Comparison of ENCODE assay signal across 18 mouse cellular contexts in genomic region chr5:150290494-150291199, GRCm38 (mm10).
DNase-seq lines count a peak whose midpoint lies in the region; ATAC-seq and TF ChIP-seq lines count a peak whose summit lies in the region.
"Had no signal": no experiment of that assay in that cellular context is flagged by ENCODE, and none has a peak within 500 bp of the region (broad histone marks: within the 10 kb centered on the region; RNA-seq: fewer than 3 reads in every experiment).

No protein-coding gene starts in this region.

- H3K4me3 ChIP-seq in heart, postnatal 0 days (ENCODE audit: low read depth, low read length): no peak overlapping the region
- H3K4me3 ChIP-seq in heart, adult 2 months: no peak overlapping the region
- no peak overlapping the region for H3K4me3 ChIP-seq in limb, embryonic 15.5 days
- H3K4me3 ChIP-seq: embryonic facial prominence, embryonic 15.5 days; forebrain, embryonic 15.5 days; heart, embryonic 15.5 days; midbrain, embryonic 10.5 days had no signal

- no peaks in the 10 kb centered on the region for H3K27me3 ChIP-seq in heart, postnatal 0 days (ENCODE audit: control insufficient read depth, insufficient read depth, low read length)
- no peaks in the 10 kb centered on the region for H3K27me3 ChIP-seq in heart, adult 2 months (ENCODE audit: control insufficient read depth, insufficient read depth, low read length)
- no peaks in the 10 kb centered on the region for H3K27me3 ChIP-seq in limb, embryonic 15.5 days
- H3K27me3 ChIP-seq: embryonic facial prominence, embryonic 15.5 days; forebrain, embryonic 15.5 days; heart, embryonic 15.5 days had no signal

- WGBS in heart, postnatal 0 days: 82% methylated on average over 4 of the region's 4 CpGs
- 85% methylated on average over 4 of the region's 4 CpGs for WGBS in heart, adult 2 months
- WGBS in limb, embryonic 15.5 days: 74% methylated on average over 4 of the region's 4 CpGs

- H3K27ac ChIP-seq in heart, postnatal 0 days (ENCODE audit: low read depth): peak overlapping the region; percentile 20; the same call in 1 of the 2 replicates
- no peak overlapping the region for H3K27ac ChIP-seq in heart, adult 2 months
- no peak overlapping the region for H3K27ac ChIP-seq in limb, embryonic 15.5 days
- H3K27ac ChIP-seq: embryonic facial prominence, embryonic 15.5 days; forebrain, embryonic 15.5 days; heart, embryonic 15.5 days; midbrain, embryonic 10.5 days had no signal

- TF ChIP-seq EP300 in heart, postnatal 0 days (IDR thresholded peaks at IDR 0.05; ENCODE audit: low read depth): no peak
- TF ChIP-seq EP300 in heart, adult 2 months (IDR thresholded peaks at IDR 0.05; ENCODE audit: insufficient read depth, low read depth, low read length): no peak

- no peaks in the 10 kb centered on the region; the same call in 1 of the 2 replicates for H3K79me2 ChIP-seq in heart, adult 2 months (replicated peaks; ENCODE audit: control insufficient read depth, insufficient read depth, low read length)

- TF ChIP-seq POLR2A in heart, adult 2 months (IDR thresholded peaks at IDR 0.05; ENCODE audit: insufficient read depth, low read depth, low read length): no peak

- 0 out of 2 replicates have a peak, but pooled peaks have one; percentile 10 for ATAC-seq in cerebellum, adult (ENCODE audit: insufficient number of reproducible peaks, low FRiP score, low TSS enrichment)
- ATAC-seq in heart, postnatal 0 days (ENCODE audit: insufficient read depth, low read depth): no peak
- 0 out of 2 replicates have a peak, but pooled peaks have one; percentile 21 for ATAC-seq in limb, embryonic 15.5 days (ENCODE audit: insufficient number of reproducible peaks, low FRiP score, low TSS enrichment, low read depth)
- ATAC-seq: forebrain, embryonic 15.5 days had no signal

- H3K36me3 ChIP-seq in heart, postnatal 0 days (replicated peaks; ENCODE audit: control insufficient read depth, insufficient read depth, low read length): no peaks in the 10 kb centered on the region
- peaks cover 5% of the 10 kb centered on the region; the same call in 1 of the 2 replicates for H3K36me3 ChIP-seq in heart, adult 2 months (ENCODE audit: control insufficient read depth, insufficient read depth, low read length)
- H3K36me3 ChIP-seq in limb, embryonic 15.5 days: no peaks in the 10 kb centered on the region
- H3K36me3 ChIP-seq: embryonic facial prominence, embryonic 15.5 days; forebrain, embryonic 15.5 days; heart, embryonic 15.5 days; midbrain, embryonic 10.5 days had no signal

- TF ChIP-seq CTCF in heart, postnatal 0 days (IDR thresholded peaks at IDR 0.05; ENCODE audit: low read depth): no peak
- TF ChIP-seq CTCF in heart, adult 2 months (IDR thresholded peaks at IDR 0.05): no peak

- H3K4me2 ChIP-seq in heart, postnatal 0 days (ENCODE audit: low read depth, low read length): no peak overlapping the region
- H3K4me2 ChIP-seq in limb, embryonic 15.5 days: no peak overlapping the region
- H3K4me2 ChIP-seq: embryonic facial prominence, embryonic 15.5 days; forebrain, embryonic 15.5 days; heart, embryonic 15.5 days; liver, embryonic 11.5 days had no signal

- peaks cover 26% of the 10 kb centered on the region for H3K4me1 ChIP-seq in heart, postnatal 0 days (ENCODE audit: control insufficient read depth, insufficient read depth)
- H3K4me1 ChIP-seq in heart, adult 2 months (ENCODE audit: control insufficient read depth, insufficient read depth, low read length): peaks cover 4% of the 10 kb centered on the region
- H3K4me1 ChIP-seq in limb, embryonic 15.5 days: peaks cover 8% of the 10 kb centered on the region
- H3K4me1 ChIP-seq: embryonic facial prominence, embryonic 15.5 days; forebrain, embryonic 15.5 days had no signal

- H3K9ac ChIP-seq in heart, postnatal 0 days (replicated peaks; ENCODE audit: low read depth, low read length): no peak overlapping the region
- H3K9ac ChIP-seq in heart, adult 2 months (ENCODE audit: low read depth, low read length): no peak overlapping the region
- no peak overlapping the region for H3K9ac ChIP-seq in limb, embryonic 15.5 days
- H3K9ac ChIP-seq: embryonic facial prominence, embryonic 15.5 days; forebrain, embryonic 15.5 days; heart, embryonic 15.5 days had no signal

- intact Hi-C loops in heart, adult 2 months (cut with DNase I): loop anchor here (5.0 kb wide), 1 partner anchor 58 kb away; no protein-coding TSS in a partner anchor

- H3K9me3 ChIP-seq in heart, postnatal 0 days (replicated peaks; ENCODE audit: control insufficient read depth, low read length): no peaks in the 10 kb centered on the region
- H3K9me3 ChIP-seq in limb, embryonic 15.5 days: no peaks in the 10 kb centered on the region
- H3K9me3 ChIP-seq: embryonic facial prominence, embryonic 15.5 days; forebrain, embryonic 15.5 days; heart, embryonic 15.5 days; midbrain, embryonic 10.5 days had no signal

- no peak for DNase-seq in cerebellum, adult 9-10 months
- DNase-seq in heart, postnatal 0 days (ENCODE audit: low spot score): no peak
- no peak for DNase-seq in heart, adult 2 months
- peak; percentile 24 for DNase-seq in retina, postnatal 1 day
- no peak for DNase-seq in retina, embryonic 14.5 days (ENCODE audit: low spot score)
- DNase-seq in thymus, postnatal 10 days (ENCODE audit: low spot score in 2 of 2): no peak
- DNase-seq: adrenal gland, adult 8-10 months; cerebellum, adult 18-20 months; kidney, postnatal 14 days; lung, adult 2 months; lung, postnatal 4 days had no signal
